Mouse (Mus musculus): Measurements from ENCODE around the gene Lpar3. TPM values are rescaled to one million over a fixed set of nuclear protein-coding genes. Genes with fewer than 3 reads are reported as not detected.

Lpar3 gene
- polyA plus RNA-seq, 1 experiment from 2014 or later, result not detected

- Histone ChIP-seq H3K36me3 (ENCODE audit: inconsistent target) (no peaks in the 10 kb centered on the region), H3K4me3 (ENCODE audit: inconsistent target) (no peak overlapping the region)
- WGBS (ENCODE audit: missing documents), result 75% methylated on average over 13 of the region's 13 CpGs
Observed at GRCm38 (mm10) chr3:146318987-146319386, 98.2 kb downstream of the Lpar3 start.

GRCm38 (mm10) chr3:146319503-146319902 is 98.7 kb downstream of the Lpar3 start:
- no peaks in the 10 kb centered on the region for H3K79me2 ChIP-seq (ENCODE audit: inconsistent target)
- H3K27ac ChIP-seq, result no peak overlapping the region
- H3K4me3 ChIP-seq (ENCODE audit: inconsistent target), result no peak overlapping the region
- whole genome bisulfite sequencing (ENCODE audit: missing documents), result 92% methylated on average over 14 of the region's 14 CpGs
- H3K36me3 ChIP-seq (ENCODE audit: inconsistent target), result no peaks in the 10 kb centered on the region

More at GRCm38 (mm10) chr3:146318987-146319386, 98.2 kb downstream of the Lpar3 start:
- H3K79me2 ChIP-seq (ENCODE audit: inconsistent target), result no peaks in the 10 kb centered on the region
- H3K27ac ChIP-seq, result no peak overlapping the region

GRCm38 (mm10) chr3:146324949-146325348 is 104.2 kb downstream of the Lpar3 start:
- no peak overlapping the region for H3K27ac ChIP-seq
- 79% methylated on average over 8 of the region's 8 CpGs for WGBS (ENCODE audit: missing documents)
- no peaks in the 10 kb centered on the region for H3K36me3 ChIP-seq (ENCODE audit: inconsistent target)
- no peaks in the 10 kb centered on the region for H3K79me2 ChIP-seq (ENCODE audit: inconsistent target)
- H3K4me3 ChIP-seq (ENCODE audit: inconsistent target), result no peak overlapping the region

DNA sequence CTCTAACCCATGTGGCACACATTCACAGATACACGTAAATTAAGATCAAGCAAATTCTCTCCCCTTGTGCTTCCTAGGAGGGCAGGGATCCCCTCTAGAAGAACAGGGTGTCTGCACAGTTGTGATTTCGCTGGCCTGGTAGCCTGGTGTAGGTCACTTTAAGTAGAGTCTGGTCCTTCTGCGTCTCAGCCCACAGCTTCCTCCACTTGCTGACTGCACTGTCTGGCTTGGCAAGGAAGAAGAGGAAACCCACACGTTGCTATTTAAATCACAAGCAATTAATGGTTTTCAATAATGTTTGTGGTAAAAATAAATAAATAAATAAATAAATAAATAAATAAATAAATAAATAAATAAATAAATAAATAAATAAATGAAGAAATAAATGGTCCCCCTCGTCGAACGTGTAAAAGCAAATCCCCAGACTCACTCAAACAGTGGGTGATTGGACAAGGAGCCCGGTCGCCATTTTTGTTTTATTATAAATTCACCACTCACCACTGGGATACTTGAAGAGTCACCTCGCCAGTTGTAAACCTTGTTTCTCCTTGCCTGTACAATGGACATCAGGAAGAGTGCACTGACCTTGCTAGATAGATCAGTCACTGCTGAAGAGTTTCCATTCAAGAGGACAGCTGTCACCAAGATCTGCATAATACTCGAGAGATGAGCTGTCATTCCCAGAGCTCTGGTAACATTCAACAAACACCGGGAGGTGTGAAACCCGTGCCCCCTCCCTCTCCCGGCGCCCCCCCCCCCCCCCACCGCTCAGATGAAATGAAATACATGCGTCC is 106.2 kb downstream of the Lpar3 start:
- no peak overlapping the region for H3K27ac ChIP-seq
- 31% methylated on average over 11 of the region's 17 CpGs for WGBS (ENCODE audit: missing documents)
- no peaks in the 10 kb centered on the region for H3K79me2 ChIP-seq (ENCODE audit: inconsistent target)
- H3K4me3 ChIP-seq (ENCODE audit: inconsistent target), result no peak overlapping the region
- H3K36me3 ChIP-seq (ENCODE audit: inconsistent target), result no peaks in the 10 kb centered on the region

GRCm38 (mm10) chr3:146327537-146328255 is 106.9 kb downstream of the Lpar3 start:
- 2% methylated on average over 13 of the region's 13 CpGs for WGBS (ENCODE audit: missing documents)

DNA sequence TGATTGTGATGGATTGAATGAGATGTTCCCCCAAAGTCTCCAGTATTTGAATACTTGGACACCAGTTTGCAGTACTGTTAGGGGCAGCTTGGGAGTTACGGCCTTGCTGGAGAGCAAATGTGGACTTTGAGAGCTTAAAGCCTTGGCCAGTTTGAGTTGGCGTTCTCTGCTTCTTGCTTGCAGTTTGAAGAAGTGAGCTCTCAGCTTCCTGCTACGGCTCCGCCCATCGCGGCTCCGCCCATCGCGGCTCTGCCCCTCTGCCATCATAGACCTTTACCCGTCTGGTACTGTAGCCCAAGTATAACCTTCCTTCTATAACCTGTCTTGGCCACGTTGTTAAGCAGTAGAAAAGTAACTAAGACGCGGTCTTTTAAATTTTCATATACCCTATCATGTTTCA is 108.0 kb downstream of the Lpar3 start:
- H3K36me3 ChIP-seq (ENCODE audit: inconsistent target), result no peaks in the 10 kb centered on the region
- WGBS (ENCODE audit: missing documents), result 11% methylated on average over 13 of the region's 13 CpGs
- H3K79me2 ChIP-seq (ENCODE audit: inconsistent target), result no peaks in the 10 kb centered on the region
- no peak overlapping the region for H3K27ac ChIP-seq
- H3K4me3 ChIP-seq (ENCODE audit: inconsistent target), result no peak overlapping the region

More at GRCm38 (mm10) chr3:146327537-146328255, 106.9 kb downstream of the Lpar3 start:
- Histone ChIP-seq H3K4me3 (ENCODE audit: inconsistent target) (peak overlapping the region; percentile 18), H3K27ac (no peak overlapping the region), H3K79me2 (ENCODE audit: inconsistent target) (no peaks in the 10 kb centered on the region), H3K36me3 (ENCODE audit: inconsistent target) (no peaks in the 10 kb centered on the region)

DNA sequence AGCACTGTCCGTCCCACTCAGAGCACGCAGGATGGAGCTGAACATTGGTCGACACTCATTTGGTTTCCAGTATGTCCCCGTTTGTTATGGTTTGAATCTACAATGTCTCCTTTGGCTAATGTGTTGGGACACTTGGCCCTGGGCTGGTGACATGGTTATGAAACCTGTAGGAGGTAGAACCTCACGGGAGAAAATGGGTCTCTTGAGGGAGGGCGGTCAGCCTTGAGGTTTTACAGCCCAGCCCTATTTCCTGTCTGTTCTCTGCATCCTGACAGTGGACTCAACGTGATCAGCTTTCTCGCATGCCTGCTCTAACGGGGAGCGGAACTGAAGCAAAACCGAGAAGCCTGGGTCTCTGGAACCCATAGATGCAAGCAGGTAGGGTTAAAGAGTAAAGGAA is 111.1 kb downstream of the Lpar3 start:
- Histone ChIP-seq H3K79me2 (ENCODE audit: inconsistent target) (no peaks in the 10 kb centered on the region), H3K4me3 (ENCODE audit: inconsistent target) (no peak overlapping the region), H3K27ac (no peak overlapping the region), H3K36me3 (ENCODE audit: inconsistent target) (no peaks in the 10 kb centered on the region)
- 61% methylated on average over 11 of the region's 11 CpGs for WGBS (ENCODE audit: missing documents)

DNA sequence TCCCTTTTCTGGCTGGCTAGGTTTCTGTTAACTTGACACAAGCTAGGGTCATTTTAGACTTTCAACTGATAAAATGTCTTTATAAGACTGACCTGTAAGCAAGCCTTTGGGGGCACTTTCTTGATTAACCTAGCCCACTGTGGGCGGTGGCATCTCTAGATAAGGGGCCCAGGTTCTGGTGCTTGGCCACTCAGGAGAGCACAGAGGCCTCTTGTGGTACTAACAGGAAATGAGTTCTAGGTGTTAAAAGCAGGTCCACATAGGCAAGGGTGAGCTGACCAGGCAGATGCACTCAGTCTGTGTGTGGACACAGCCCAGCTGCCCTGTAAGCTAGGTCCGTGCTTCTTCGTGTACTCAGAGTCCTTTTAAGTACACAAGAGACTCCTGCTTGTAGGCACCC is 112.5 kb downstream of the Lpar3 start:
- Histone ChIP-seq H3K27ac (no peak overlapping the region), H3K4me3 (ENCODE audit: inconsistent target) (no peak overlapping the region), H3K36me3 (ENCODE audit: inconsistent target) (no peaks in the 10 kb centered on the region), H3K79me2 (ENCODE audit: inconsistent target) (no peaks in the 10 kb centered on the region)
- WGBS (ENCODE audit: missing documents), result 97% methylated on average over 3 of the region's 3 CpGs

DNA sequence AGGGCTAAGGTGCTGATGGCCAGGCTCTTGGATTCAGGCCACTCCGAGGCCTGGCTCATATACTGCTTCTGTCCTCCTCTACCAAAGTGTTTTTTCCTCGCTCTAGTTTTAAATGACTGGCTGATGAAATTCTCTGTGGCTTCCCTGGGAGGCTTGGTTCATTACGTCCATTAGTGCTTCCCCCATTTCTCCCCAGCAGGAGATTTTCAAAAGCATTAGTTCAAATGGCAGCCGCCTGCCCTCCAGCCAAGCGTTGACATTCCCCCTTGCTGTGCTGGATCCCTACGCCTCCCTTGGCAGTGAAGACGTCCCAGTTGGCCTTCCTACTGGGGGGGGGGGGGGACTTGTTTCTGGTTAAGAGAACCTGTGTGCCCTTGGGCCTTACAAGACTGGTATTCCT is 113.3 kb downstream of the Lpar3 start:
- H3K4me3 ChIP-seq (ENCODE audit: inconsistent target), result no peak overlapping the region
- no peaks in the 10 kb centered on the region for H3K79me2 ChIP-seq (ENCODE audit: inconsistent target)
- H3K36me3 ChIP-seq (ENCODE audit: inconsistent target), result no peaks in the 10 kb centered on the region
- H3K27ac ChIP-seq, result no peak overlapping the region
- 87% methylated on average over 7 of the region's 7 CpGs for WGBS (ENCODE audit: missing documents)

Other genes starting within 250 kb of the Lpar3 start
- gene Syde2, start 233.1 kb upstream of the Lpar3 start, polyA plus RNA-seq (2018), result 0.04 to 0.16 TPM in 2 of 3 replicates, not detected in the other
- gene Wdr63, start 112.8 kb upstream of the Lpar3 start, polyA plus RNA-seq (2018), result 0.07 to 0.27 TPM (median 0.10 TPM) in 3 replicates
- 38.3 to 114 TPM (median 88.0 TPM) in 3 replicates for gene Mcoln3, start 103.5 kb upstream of the Lpar3 start, polyA plus RNA-seq (2018)
- 49.3 to 81.1 TPM (median 53.6 TPM) in 3 replicates for gene Mcoln2, start 71.1 kb upstream of the Lpar3 start, polyA plus RNA-seq (2018)
- gene Ssx2ip, start 183.7 kb downstream of the Lpar3 start, polyA plus RNA-seq (2018), result 2.0 to 6.3 TPM (median 4.8 TPM) in 3 replicates
- gene Ctbs, start 228.8 kb downstream of the Lpar3 start, polyA plus RNA-seq (2018), result 10.8 to 21.2 TPM (median 16.7 TPM) in 3 replicates